Mouse (Mus musculus): ENCODE results near the gene Stra6l. TPM values are rescaled to one million over a fixed set of nuclear protein-coding genes. Genes with fewer than 3 reads are reported as not detected.

Stra6l gene
- total RNA-seq, 2 experiments from 2014 or later = not detected

GRCm38 (mm10) chr4:45846263-45846662 lies 2.2 kb upstream of the Stra6l start:
- no peak for DNase-seq

- DNase-seq = no peak
These were observed 327 bp downstream of the Stra6l start for GRCm38 (mm10) chr4:45848825-45849156.

GRCm38 (mm10) chr4:45849419-45849818 lies 955 bp downstream of the Stra6l start:
- no peak for DNase-seq

- DNase-seq = no peak
These were observed 3.2 kb downstream of the Stra6l start for GRCm38 (mm10) chr4:45851640-45852051.

- no peak for DNase-seq
These were observed 5.2 kb downstream of the Stra6l start for GRCm38 (mm10) chr4:45853496-45854246.

GRCm38 (mm10) chr4:45855803-45856424 lies 7.5 kb downstream of the Stra6l start:
- DNase-seq = peak; percentile 65 to 76

- no peak for DNase-seq
These were observed 12.7 kb downstream of the Stra6l start for GRCm38 (mm10) chr4:45861160-45861559.

- DNase-seq = no peak
These were observed 19.0 kb downstream of the Stra6l start for GRCm38 (mm10) chr4:45867416-45867815.

GRCm38 (mm10) chr4:45869021-45869815 lies 20.8 kb downstream of the Stra6l start:
- no peak for DNase-seq

- no peak for DNase-seq
These were observed 23.7 kb downstream of the Stra6l start for GRCm38 (mm10) chr4:45872147-45872546.

GRCm38 (mm10) chr4:45878929-45879328 lies 30.5 kb downstream of the Stra6l start:
- peak in 1 of 2 experiments; percentile 21 for DNase-seq

GRCm38 (mm10) chr4:45882521-45882920 lies 34.1 kb downstream of the Stra6l start:
- DNase-seq = no peak

- DNase-seq = no peak
These were observed 34.8 kb downstream of the Stra6l start for GRCm38 (mm10) chr4:45883250-45883649.

- DNase-seq = no peak
These were observed 41.0 kb downstream of the Stra6l start for GRCm38 (mm10) chr4:45889487-45889886.

GRCm38 (mm10) chr4:45890066-45890761 lies 41.8 kb downstream of the Stra6l start, which contains the start of gene Ccdc180:
TSS of gene Ccdc180 (plus strand) at chr4:45890303.
- DNase-seq = peak; percentile 9 to 28

GRCm38 (mm10) chr4:45896425-45897081 lies 48.1 kb downstream of the Stra6l start:
- no peak for DNase-seq

GRCm38 (mm10) chr4:45898413-45898812 lies 49.9 kb downstream of the Stra6l start:
- no peak for DNase-seq

GRCm38 (mm10) chr4:45909256-45909655 lies 60.8 kb downstream of the Stra6l start:
- peak; percentile 7 to 11 for DNase-seq

GRCm38 (mm10) chr4:45909924-45910323 lies 61.5 kb downstream of the Stra6l start:
- DNase-seq = no peak

GRCm38 (mm10) chr4:45911256-45911655 lies 62.8 kb downstream of the Stra6l start:
- DNase-seq = no peak

GRCm38 (mm10) chr4:45911876-45912275 lies 63.4 kb downstream of the Stra6l start:
- no peak for DNase-seq

GRCm38 (mm10) chr4:45917091-45917490 lies 68.6 kb downstream of the Stra6l start:
- DNase-seq = no peak

All from layer of hippocampus, postnatal 36 days (tissue).